Mouse (Mus musculus) macrophage (primary cell): Measurements from ENCODE around the gene Vwce. TPM values are rescaled to one million over a fixed set of nuclear protein-coding genes. Genes with fewer than 3 reads are reported as not detected.

Source experiments
- H3K27ac ChIP-seq: fragments of 350-480 bp; formaldehyde crosslinking; 2 replicates; pipeline ENCODE4 v1.9.0; 2021
- H3K36me3 ChIP-seq: fragments of 350-480 bp; formaldehyde crosslinking; 2 replicates; pipeline ENCODE4 v1.9.0; 2021; ENCODE audit errors: inconsistent target
- H3K4me3 ChIP-seq: fragments of 350-480 bp; formaldehyde crosslinking; 2 replicates; pipeline ENCODE4 v1.9.0; 2021; ENCODE audit errors: inconsistent target
- H3K79me2 ChIP-seq: fragments of 350-480 bp; formaldehyde crosslinking; 2 replicates; pipeline ENCODE4 v1.9.0; 2021; ENCODE audit errors: inconsistent target
- WGBS: methylation state at CpG from one replicate; pipeline ENCODE4 v1.1.7; 2026; ENCODE audit warnings: inconsistent platforms; ENCODE audit not compliant: missing documents; 5-methylcytosine and 5-hydroxymethylcytosine counted together
- polyA plus RNA-seq: library from polyadenylated mRNA; stranded (reverse); fragments of 250-400 nt; gene quantifications from 3 replicates; pipeline ENCODE4 v1.2.4, GENCODE M21; 2018; ENCODE audit warnings: inconsistent platforms

Gene Vwce
- polyA plus RNA-seq, 1 experiment from 2014 or later, result not detected

DNA sequence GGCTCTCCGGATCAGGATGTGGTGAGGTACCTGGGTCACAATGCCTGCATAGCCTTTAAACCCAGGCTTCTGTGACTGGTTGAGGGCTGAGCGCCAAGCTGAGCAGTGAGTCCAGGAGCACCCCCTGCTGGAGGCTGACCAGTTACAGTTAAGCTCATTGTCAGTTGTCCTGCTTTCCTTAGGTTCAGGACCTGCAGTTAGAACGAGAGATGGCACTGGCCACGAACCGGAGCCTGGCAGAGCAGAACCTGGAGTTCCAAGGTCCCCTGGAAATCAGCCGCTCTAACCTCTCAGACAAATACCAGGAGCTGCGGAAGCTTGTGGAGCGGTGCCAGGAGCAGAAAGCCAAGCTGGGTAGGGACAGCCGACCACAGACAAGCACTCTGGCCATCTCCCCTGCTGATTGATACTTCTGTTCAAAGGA is 76.1 kb downstream of the Vwce start:
- Histone ChIP-seq H3K79me2 (peaks cover 25% of the 10 kb centered on the region), H3K36me3 (peaks cover 69% of the 10 kb centered on the region), H3K27ac (no peak overlapping the region), H3K4me3 (no peak overlapping the region)
- 54% methylated on average over 9 of the region's 9 CpGs for WGBS

DNA sequence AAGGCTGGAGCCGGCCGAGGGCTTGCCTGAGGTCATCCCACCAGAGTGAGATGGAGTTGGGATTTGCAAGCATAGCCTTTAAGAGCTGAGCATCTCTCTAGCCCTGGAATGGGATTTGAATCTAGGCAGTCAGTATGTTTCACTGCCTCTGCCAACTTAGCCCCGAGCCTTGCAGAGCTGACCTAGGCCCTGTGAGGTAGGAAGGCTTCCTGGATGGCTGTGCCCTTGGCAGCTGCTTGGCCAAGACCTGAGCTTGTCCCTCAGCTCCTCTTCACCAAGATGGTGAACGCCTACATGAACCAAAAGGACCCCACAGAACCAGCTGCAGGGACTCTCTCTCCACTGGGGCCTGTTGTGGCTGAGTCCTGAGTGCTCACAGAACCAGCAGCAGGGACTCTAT is 76.7 kb downstream of the Vwce start:
- WGBS, result 97% methylated on average over 4 of the region's 4 CpGs
- Histone ChIP-seq H3K36me3 (peaks cover 69% of the 10 kb centered on the region), H3K4me3 (no peak overlapping the region), H3K79me2 (peaks cover 18% of the 10 kb centered on the region; the same call in 1 of the 2 replicates), H3K27ac (no peak overlapping the region)

DNA sequence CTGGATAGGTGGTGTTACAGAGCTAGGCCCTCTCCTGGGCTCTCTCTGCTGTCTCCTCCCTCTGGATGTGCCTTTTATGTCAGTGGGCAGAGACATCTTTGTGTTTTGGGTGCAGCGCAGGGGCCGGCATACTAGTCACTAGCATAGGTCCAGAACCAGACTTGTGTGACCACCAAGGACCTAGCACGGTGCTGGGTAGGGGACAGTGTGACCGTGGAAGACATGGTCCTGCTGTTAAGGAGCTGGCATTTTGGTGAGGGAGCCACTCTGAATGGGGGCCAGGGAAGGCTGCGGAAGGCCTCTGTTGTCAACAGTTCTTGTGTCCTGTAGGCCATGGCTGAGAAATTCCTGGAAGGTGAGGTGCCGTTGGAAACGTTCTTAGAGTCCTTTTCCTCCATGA is 78.2 kb downstream of the Vwce start:
- Histone ChIP-seq H3K4me3 (no peak overlapping the region), H3K79me2 (peaks cover 4% of the 10 kb centered on the region; the same call in 1 of the 2 replicates), H3K36me3 (peaks cover 57% of the 10 kb centered on the region), H3K27ac (no peak overlapping the region)
- WGBS, result 90% methylated on average over 5 of the region's 7 CpGs

DNA sequence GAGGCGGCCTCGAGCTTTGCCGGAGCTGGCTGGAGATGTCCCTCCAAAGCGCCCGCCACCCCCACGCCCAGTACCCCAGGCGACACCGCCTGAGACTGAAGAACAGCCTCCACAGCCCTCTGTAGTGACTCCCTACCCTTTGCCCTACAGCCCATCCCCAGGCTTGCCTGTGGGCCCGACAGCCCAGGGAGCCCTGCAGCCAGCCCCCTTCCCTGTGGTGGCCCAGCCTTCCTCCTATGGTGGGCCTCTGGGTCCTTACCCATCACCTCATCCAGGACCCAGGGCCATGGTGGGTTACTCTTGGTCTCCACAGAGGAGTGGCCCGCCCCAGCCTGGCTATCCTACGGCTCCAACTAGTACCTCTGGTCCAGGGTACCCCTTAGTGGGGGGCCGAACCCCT is 78.6 kb downstream of the Vwce start:
- Histone ChIP-seq H3K4me3 (no peak overlapping the region), H3K36me3 (peaks cover 52% of the 10 kb centered on the region), H3K79me2 (no peaks in the 10 kb centered on the region; the same call in 1 of the 2 replicates), H3K27ac (no peak overlapping the region)
- 95% methylated on average over 12 of the region's 12 CpGs for WGBS

DNA sequence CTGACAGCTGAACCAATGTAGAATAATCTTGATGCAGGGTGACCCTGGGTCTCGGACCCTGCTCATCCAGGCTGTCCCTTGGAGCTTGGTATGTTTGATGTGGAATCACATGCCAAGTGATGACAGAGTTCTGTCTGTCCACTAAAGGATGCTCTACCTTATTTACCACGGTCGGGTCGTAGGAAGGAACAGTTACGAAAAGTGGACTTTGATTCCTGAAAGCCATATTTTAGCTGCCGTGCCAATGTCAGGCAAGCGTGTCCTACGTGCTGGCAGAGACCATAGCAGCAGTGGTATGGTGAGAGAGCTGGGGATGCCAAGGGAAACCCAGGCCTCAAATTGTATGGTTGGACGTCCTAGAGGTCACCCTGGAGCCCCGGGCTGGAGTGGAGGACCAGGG is 79.5 kb downstream of the Vwce start:
- H3K27ac ChIP-seq, result no peak overlapping the region
- WGBS, result 93% methylated on average over 10 of the region's 10 CpGs
- H3K4me3 ChIP-seq, result no peak overlapping the region
- peaks cover 45% of the 10 kb centered on the region for H3K36me3 ChIP-seq
- no peaks in the 10 kb centered on the region for H3K79me2 ChIP-seq

DNA sequence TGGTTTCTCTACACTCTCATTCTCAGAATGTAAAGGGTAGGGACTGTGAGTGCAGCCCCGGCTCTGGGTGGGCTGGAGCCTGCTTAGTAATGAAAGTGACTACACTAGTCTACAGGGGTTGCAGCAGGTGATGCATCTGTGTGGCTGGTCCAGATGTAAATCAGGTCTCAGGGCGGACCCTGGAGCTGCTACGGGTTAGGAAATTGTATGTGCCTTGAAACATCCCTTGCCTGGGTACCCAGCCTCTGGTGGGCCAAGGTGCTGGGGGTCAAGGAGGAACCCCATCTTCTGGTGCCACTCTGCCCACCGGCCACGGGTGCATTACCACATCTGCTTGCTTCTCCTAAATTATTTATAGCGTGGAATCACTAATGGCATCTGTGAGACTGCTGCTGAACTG is 80.2 kb downstream of the Vwce start:
- H3K27ac ChIP-seq, result no peak overlapping the region
- H3K36me3 ChIP-seq, result peaks cover 45% of the 10 kb centered on the region
- H3K79me2 ChIP-seq, result no peaks in the 10 kb centered on the region
- 87% methylated on average over 6 of the region's 6 CpGs for WGBS
- H3K4me3 ChIP-seq, result no peak overlapping the region

DNA sequence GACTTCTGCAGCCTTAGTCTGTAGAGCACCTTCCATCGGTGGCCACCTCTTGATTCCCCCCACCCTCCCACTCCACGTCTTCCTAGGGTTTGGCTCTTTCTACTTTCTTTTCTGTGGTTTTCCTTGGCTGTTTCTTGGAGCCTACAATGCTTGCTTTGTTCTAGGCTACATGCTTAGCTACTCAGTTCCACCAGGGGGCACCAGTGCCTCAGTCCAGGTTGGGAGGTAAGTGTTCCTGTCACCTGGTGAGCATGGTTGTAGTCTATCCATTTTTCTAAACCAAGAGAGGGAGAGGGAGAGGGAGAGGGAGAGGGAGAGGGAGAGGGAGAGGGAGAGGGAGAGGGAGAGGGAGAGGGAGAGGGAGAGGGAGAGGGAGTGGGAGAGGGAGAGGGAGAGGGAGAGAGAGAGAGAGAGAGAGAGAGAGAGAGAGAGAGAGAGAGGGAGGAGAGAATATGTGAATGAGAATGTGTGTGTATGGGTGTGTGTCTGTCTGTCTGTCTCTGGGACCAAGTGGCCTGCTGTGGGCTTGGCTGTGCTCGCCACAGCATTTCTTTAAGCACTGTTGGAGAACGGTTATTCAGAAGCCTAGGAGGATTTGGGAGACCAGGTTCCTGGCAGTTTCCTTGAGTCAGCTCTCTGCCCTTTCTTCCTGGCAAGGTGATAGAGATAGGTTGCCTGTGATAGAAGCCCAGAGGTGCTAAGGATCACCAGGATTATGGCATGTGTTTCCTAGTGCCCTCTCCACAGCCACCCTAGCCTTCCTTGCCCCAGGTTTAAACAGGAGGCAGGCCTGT is 80.9 kb downstream of the Vwce start:
- Histone ChIP-seq H3K79me2 (no peaks in the 10 kb centered on the region), H3K4me3 (no peak overlapping the region), H3K27ac (no peak overlapping the region), H3K36me3 (peaks cover 42% of the 10 kb centered on the region)
- WGBS, result 61% methylated on average over 4 of the region's 4 CpGs

DNA sequence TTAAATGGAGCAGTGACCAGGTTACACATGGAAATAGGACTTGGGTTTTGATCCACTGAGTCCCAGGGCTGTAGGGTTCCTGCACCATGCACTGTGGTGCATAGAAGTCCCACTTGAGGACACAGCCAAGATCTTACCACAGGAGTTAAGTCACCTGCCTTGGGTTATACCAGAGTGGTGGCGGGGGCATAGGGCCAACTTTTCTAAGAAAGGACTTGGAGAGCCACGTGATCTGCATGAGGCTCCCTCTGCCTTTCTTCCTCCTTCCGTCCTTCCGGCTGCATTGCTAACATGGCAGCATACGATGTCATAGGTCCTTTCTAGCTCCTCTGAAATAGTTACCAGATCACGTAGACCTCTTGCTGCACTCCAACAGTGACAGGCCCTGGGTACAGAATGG is 81.5 kb downstream of the Vwce start:
- Histone ChIP-seq H3K36me3 (peaks cover 36% of the 10 kb centered on the region), H3K79me2 (no peaks in the 10 kb centered on the region), H3K27ac (no peak overlapping the region), H3K4me3 (no peak overlapping the region)
- 74% methylated on average over 6 of the region's 6 CpGs for WGBS

Other genes with a start within 250 kb of the Vwce start
- not detected in 3 replicates for gene Syt7, start 245.1 kb upstream of the Vwce start, polyA plus RNA-seq
- gene Lrrc10b, start 176.7 kb upstream of the Vwce start, polyA plus RNA-seq, result 0.09 to 0.19 TPM in 2 of 3 replicates, not detected in the other
- 0.19 TPM in 1 of 3 replicates, not detected in the others for gene Ppp1r32, start 151.3 kb upstream of the Vwce start, polyA plus RNA-seq
- 23.4 to 32.9 TPM (median 25.6 TPM) in 3 replicates for gene Cpsf7, start 108.9 kb upstream of the Vwce start, polyA plus RNA-seq
- 47.5 to 57.7 TPM (median 49.5 TPM) in 3 replicates for gene Sdhaf2, start 108.1 kb upstream of the Vwce start, polyA plus RNA-seq
- 1.4 to 5.1 TPM (median 2.8 TPM) in 3 replicates for gene Tmem216, start 78.0 kb upstream of the Vwce start, polyA plus RNA-seq
- 12.4 to 32.0 TPM (median 13.9 TPM) in 3 replicates for gene Cyb561a3, start 57.0 kb upstream of the Vwce start, polyA plus RNA-seq
- 3.3 to 5.6 TPM (median 3.4 TPM) in 3 replicates for gene Tmem138, start 56.9 kb upstream of the Vwce start, polyA plus RNA-seq
- gene Ddb1, start 28.9 kb upstream of the Vwce start, polyA plus RNA-seq, result 113 to 146 TPM (median 129 TPM) in 3 replicates
- 5.9 to 8.3 TPM (median 7.5 TPM) in 3 replicates for gene Tkfc, start 28.6 kb upstream of the Vwce start, polyA plus RNA-seq
- not detected in 3 replicates for gene Pga5, start 43.9 kb downstream of the Vwce start, polyA plus RNA-seq
- gene Vps37c, start 54.5 kb downstream of the Vwce start, polyA plus RNA-seq, result 24.0 to 32.2 TPM (median 24.1 TPM) in 3 replicates
- 0.20 to 0.54 TPM (median 0.42 TPM) in 3 replicates for gene Cd5, start 104.8 kb downstream of the Vwce start, polyA plus RNA-seq
- 0.06 to 0.12 TPM in 2 of 3 replicates, not detected in the other for gene Cd6, start 195.8 kb downstream of the Vwce start, polyA plus RNA-seq
- gene Slc15a3, start 205.5 kb downstream of the Vwce start, polyA plus RNA-seq, result 344 to 583 TPM (median 414 TPM) in 3 replicates
- gene Tmem132a, start 235.7 kb downstream of the Vwce start, polyA plus RNA-seq, result 6.0 to 22.3 TPM (median 10.1 TPM) in 3 replicates
- gene Tmem109, start 247.8 kb downstream of the Vwce start, polyA plus RNA-seq, result 30.6 to 77.7 TPM (median 50.2 TPM) in 3 replicates